ENCODE assay signal across 8 mouse cellular contexts in the genomic region with DNA sequence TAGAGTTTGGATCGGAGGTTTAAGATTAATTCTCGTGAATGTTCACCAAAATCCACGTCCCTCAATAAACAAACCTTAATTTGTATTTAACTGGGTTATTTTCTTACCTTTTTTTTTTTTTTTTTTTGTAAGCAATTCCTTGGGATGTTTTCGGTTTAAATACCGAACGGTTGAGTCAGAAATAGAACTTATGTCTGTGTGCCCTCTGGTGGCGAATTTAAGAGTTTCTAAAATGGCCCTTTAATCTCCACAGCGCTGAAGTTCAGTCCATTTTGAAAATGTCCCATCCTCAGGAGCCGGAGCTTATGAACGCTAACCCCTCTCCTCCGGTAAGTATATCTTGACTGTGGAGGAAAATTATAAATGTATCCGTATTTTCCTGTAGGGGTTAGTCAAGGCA.
DNase-seq lines count a peak whose midpoint lies in the region; ATAC-seq and TF ChIP-seq lines count a peak whose summit lies in the region.

No protein-coding gene starts in this region.

- no peak overlapping the region for H3K27ac ChIP-seq in forebrain, embryonic 16.5 days (ENCODE audit: low read length)
- H3K27ac ChIP-seq in liver, embryonic 14.5 days = no peak overlapping the region

- DNase-seq in urinary bladder, postnatal 14 days (ENCODE audit: low spot score) = peak; percentile 63
- no peak for DNase-seq in urinary bladder, postnatal 25 days (ENCODE audit: low spot score)
- DNase-seq in cerebellum, adult 8-10 months = peak; percentile 72
- peak; percentile 38 for DNase-seq in kidney, adult 18-20 months
- DNase-seq in liver, embryonic 14.5 days (ENCODE audit: low read depth in 3 of 3, low spot score in 3 of 3) = peak; percentile 53 to 58 (median 56)
- peak; percentile 51 to 60 for DNase-seq in natural killer cell, adult 2 months (ENCODE audit: low spot score in 2 of 2)
- no peak for DNase-seq in urinary bladder, postnatal 10 days (ENCODE audit: low spot score)

- H3K4me1 ChIP-seq in forebrain, embryonic 16.5 days (replicated peaks; ENCODE audit: control insufficient read depth, insufficient read depth, low read length) = peaks cover 11% of the 10 kb centered on the region
- no peaks in the 10 kb centered on the region; a peak in 1 of 4 replicates for H3K4me1 ChIP-seq in liver, embryonic 14.5 days (replicated peaks; ENCODE audit: control insufficient read depth in 2 of 2, insufficient read depth in 2 of 2, low read length in 1 of 2)

- H3K4me2 ChIP-seq in forebrain, embryonic 16.5 days (ENCODE audit: low read length) = peak overlapping the region; percentile 98
- H3K4me2 ChIP-seq in liver, embryonic 14.5 days (ENCODE audit: low read depth) = peak overlapping the region; percentile 80

- WGBS in forebrain, embryonic 16.5 days = 8% methylated on average over 12 of the region's 12 CpGs
- WGBS in liver, embryonic 14.5 days (ENCODE audit: insufficient replicate concordance) = 9% methylated on average over 12 of the region's 12 CpGs

- no peaks in the 10 kb centered on the region for H3K9me3 ChIP-seq in forebrain, embryonic 16.5 days (ENCODE audit: control insufficient read depth, low read length)
- no peaks in the 10 kb centered on the region for H3K9me3 ChIP-seq in liver, embryonic 14.5 days (ENCODE audit: control insufficient read depth, low read length)

- no peaks in the 10 kb centered on the region for H3K36me3 ChIP-seq in forebrain, embryonic 16.5 days (ENCODE audit: control insufficient read depth, insufficient read depth)
- no peaks in the 10 kb centered on the region for H3K36me3 ChIP-seq in liver, embryonic 14.5 days (replicated peaks; ENCODE audit: control insufficient read depth, insufficient read depth, low read depth)

- no peak for TF ChIP-seq EP300 in liver, embryonic 14.5 days (IDR thresholded peaks at IDR 0.05; ENCODE audit: low read depth)

- H3K4me3 ChIP-seq in forebrain, embryonic 16.5 days (replicated peaks; ENCODE audit: low read length) = peak overlapping the region; percentile 70
- H3K4me3 ChIP-seq in liver, embryonic 14.5 days (ENCODE audit: insufficient read depth in 1 of 2, low read depth in 2 of 2, low read length in 2 of 2) = peak overlapping the region; percentile 64 to 89; a peak in 3 of 4 replicates

- no peak for ATAC-seq in forebrain, embryonic 16.5 days
- no peak for ATAC-seq in liver, embryonic 14.5 days (ENCODE audit: insufficient read depth)

- TF ChIP-seq CTCF in liver, embryonic 14.5 days (IDR thresholded peaks at IDR 0.05; ENCODE audit: low read depth) = peak; percentile 52; the same call in 1 of the 2 replicates

- no peaks in the 10 kb centered on the region; the same call in 1 of the 2 replicates for H3K27me3 ChIP-seq in forebrain, embryonic 16.5 days (replicated peaks; ENCODE audit: control insufficient read depth, insufficient read depth, low read length)
- H3K27me3 ChIP-seq in liver, embryonic 14.5 days (ENCODE audit: control insufficient read depth, insufficient read depth, low read length) = peaks cover 33% of the 10 kb centered on the region

- no peak overlapping the region for H3K9ac ChIP-seq in forebrain, embryonic 16.5 days (replicated peaks; ENCODE audit: low read depth, low read length)
- H3K9ac ChIP-seq in liver, embryonic 14.5 days (replicated peaks) = peak overlapping the region; percentile 41

Comparison
In these comparisons a context has a peak if more than half of its experiments do, and no peak if none do; other contexts are left out.
1. DNase-seq: peak in urinary bladder, postnatal 14 days (single experiment), cerebellum, adult 8-10 months (single experiment), kidney, adult 18-20 months (single experiment), liver, embryonic 14.5 days (3 of 3) and natural killer cell, adult 2 months (2 of 2); none in urinary bladder, postnatal 25 days (single experiment) and urinary bladder, postnatal 10 days (single experiment).